Mouse (Mus musculus) liver, adult 2 months (tissue): ENCODE measurements at regions not wholly inside any gene's neighbourhood (a gene's known extent, or its start where the extent isn't known, plus 50 kb on each side); places are given as distances from the start of the nearest gene placed in this dataset.

Source experiments
- CTCF ChIP-seq: fragments of 200-500 bp; IDR thresholded peaks from 2 replicates; pipeline ENCODE4 v1.5.1; 2011; ENCODE audit warnings: low read depth, low read length, control low read depth
- POLR2A ChIP-seq: fragments of 200-500 bp; IDR thresholded peaks from 2 replicates; pipeline ENCODE4 v1.6.1; 2011; ENCODE audit warnings: low read length, control low read depth; ENCODE audit not compliant: insufficient read depth; ENCODE audit errors: extremely low read depth

DNA sequence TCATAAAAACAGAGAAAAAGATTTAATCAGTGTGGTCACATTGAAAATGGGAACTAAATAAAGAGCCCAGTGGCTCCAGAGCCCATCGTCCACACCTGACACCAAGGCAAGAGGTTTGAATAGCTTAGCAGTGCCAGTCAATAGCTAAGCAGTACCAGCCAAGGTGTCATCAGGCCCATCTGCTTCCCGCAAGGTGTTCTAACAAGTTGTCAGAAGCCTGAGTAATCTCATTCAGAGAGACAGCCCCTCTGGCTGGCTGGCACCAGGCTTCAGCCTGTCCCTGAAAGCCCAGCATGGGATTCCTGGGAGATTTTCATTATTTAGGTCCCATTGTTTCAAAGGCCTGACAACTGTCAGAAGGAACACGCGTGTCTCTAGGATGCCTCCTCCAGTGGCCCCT is 81.7 kb downstream of the Pdgfa start:
- TF ChIP-seq CTCF: no peak
- TF ChIP-seq POLR2A: no peak
